Mouse (Mus musculus) liver, embryonic 13.5 days (tissue): ENCODE data around the gene Dnaja3. TPM values are rescaled to one million over a fixed set of nuclear protein-coding genes. Genes with fewer than 3 reads are reported as not detected.

Experiments
- ATAC-seq: fragments of 200-750 bp; cut with Nextera tagmentation; 2 replicates; pipeline ENCODE4 v1.8.0; 2017; ENCODE audit warnings: low read depth, mild to moderate bottlenecking, moderate number of reproducible peaks, moderate library complexity
- DNase-seq: peaks from one replicate; pipeline ENCODE4 v3.0.0; 2022
- H3K27ac ChIP-seq: fragments of 300-500 bp; sonication (generic); 2 replicates; pipeline ENCODE4 v1.5.1; 2015; ENCODE audit warnings: moderate library complexity, mild to moderate bottlenecking, inconsistent platforms
- H3K27me3 ChIP-seq: fragments of 300-500 bp; sonication (generic); 2 replicates; pipeline ENCODE4 v1.6.1; 2015; ENCODE audit warnings: mild to moderate bottlenecking, inconsistent platforms
- H3K36me3 ChIP-seq: fragments of 300-500 bp; sonication (generic); 2 replicates; pipeline ENCODE4 v1.6.1; 2015; ENCODE audit warnings: mild to moderate bottlenecking, inconsistent platforms
- H3K4me1 ChIP-seq: fragments of 300-500 bp; sonication (generic); replicated peaks from 2 replicates; pipeline ENCODE4 v1.6.1; 2015; ENCODE audit warnings: inconsistent platforms
- H3K4me2 ChIP-seq: fragments of 300-500 bp; sonication (generic); 2 replicates; pipeline ENCODE4 v1.6.1; 2015; ENCODE audit warnings: inconsistent platforms, mild to moderate bottlenecking, moderate library complexity
- H3K4me3 ChIP-seq: fragments of 300-500 bp; sonication (generic); replicated peaks from 2 replicates; pipeline ENCODE4 v1.5.1; 2015; ENCODE audit warnings: mild to moderate bottlenecking, inconsistent platforms
- H3K9ac ChIP-seq: fragments of 300-500 bp; sonication (generic); 2 replicates; pipeline ENCODE4 v1.6.1; 2015; ENCODE audit warnings: mild to moderate bottlenecking, inconsistent platforms
- H3K9me3 ChIP-seq: fragments of 300-500 bp; sonication (generic); replicated peaks from 2 replicates; pipeline ENCODE4 v1.6.1; 2016; ENCODE audit warnings: inconsistent platforms
- WGBS: fragments of 180-500 bp; shearing (Covaris S2); methylation state at CpG from one replicate; pipeline ENCODE4 v1.1.7; 2015; ENCODE audit not compliant: insufficient replicate concordance; 5-methylcytosine and 5-hydroxymethylcytosine counted together
- polyA plus RNA-seq: library from polyadenylated mRNA; unstranded; fragments of >200 nt; fragmentation: Nextera tagmentation; extraction: Ambion mirVana; gene quantifications from 2 replicates; pipeline ENCODE4 v1.2.1, GENCODE M21; 2015

The Dnaja3 gene
- polyA plus RNA-seq, 1 experiment from 2014 or later = 51.8 TPM

DNA sequence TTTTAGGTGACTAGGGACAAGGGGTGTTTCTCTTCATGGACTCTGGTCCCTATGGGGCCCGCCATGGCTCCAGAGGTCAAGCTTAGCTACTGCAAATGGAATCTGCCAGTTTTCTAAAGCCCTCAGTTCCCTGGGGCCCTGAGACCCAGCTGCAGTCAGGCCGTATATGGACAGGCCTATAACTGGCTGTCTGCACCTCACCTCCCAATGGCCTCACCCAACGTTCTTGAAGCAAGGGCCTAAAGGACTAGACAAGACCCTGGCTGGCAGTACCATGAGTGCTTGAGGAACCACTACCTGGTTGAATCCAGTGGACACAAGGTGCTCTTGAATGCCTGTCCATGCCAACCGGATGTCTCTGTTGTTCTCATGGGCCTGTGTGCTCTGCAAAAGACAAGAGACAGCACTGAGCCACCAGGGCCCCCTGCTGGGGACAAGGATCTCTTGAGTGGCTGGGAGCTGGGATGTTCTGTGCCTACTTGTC, 15.5 kb downstream of the Dnaja3 start:
- Histone ChIP-seq H3K4me3 (no peak overlapping the region), H3K9me3 (no peaks in the 10 kb centered on the region), H3K36me3 (peaks cover 41% of the 10 kb centered on the region), H3K27ac (peak overlapping the region; percentile 58), H3K4me2 (no peak overlapping the region), H3K9ac (no peak overlapping the region), H3K27me3 (no peaks in the 10 kb centered on the region), H3K4me1 (peaks cover 30% of the 10 kb centered on the region)
- peak; percentile 37; the same call in 1 of the 2 replicates for ATAC-seq
- DNase-seq = no peak
- 72% methylated on average over 4 of the region's 4 CpGs for WGBS

DNA sequence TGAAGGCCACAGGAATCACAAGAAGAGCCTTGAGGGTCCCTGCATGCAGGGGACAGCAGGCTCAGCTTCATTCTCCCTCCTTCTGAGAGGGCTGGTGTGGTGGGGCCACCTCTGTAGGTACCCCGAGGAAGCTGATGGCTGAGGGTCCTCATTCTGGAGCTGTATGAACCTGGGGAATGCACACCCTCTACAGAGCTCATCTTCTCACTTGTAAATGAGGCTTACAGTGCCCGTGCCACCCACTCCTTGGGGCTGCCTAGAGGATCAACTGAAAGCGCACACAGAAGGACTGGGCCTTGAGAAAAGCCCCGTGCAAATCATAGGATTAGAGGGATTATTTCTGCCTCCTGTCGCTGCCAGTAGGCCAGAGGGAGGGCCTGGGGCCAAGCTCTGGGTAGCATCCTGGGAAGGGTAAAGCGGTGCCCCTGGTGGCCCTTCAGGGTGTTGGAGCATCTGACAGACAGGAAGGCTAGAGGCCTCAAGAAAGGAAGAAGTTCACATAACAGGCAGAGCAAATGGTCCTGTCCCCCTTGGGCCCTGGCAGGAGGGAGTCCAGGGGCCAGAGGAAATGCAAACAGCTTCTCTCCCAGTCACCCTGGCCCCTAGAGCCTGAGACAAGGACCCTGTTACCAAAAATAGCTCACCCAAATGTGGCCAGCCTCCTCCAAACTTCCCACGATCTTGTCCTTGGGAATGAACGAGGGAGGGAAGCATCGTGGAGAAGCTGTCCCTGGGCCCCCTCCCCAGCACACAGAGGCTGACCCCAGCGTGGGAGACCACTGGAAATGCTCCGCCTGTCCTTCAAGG, 16.2 kb downstream of the Dnaja3 start:
- Histone ChIP-seq H3K4me2 (no peak overlapping the region), H3K4me1 (peaks cover 30% of the 10 kb centered on the region), H3K9ac (0 out of 2 replicates have a peak overlapping the region, but pooled peaks have one; percentile 29), H3K9me3 (no peaks in the 10 kb centered on the region), H3K4me3 (no peak overlapping the region), H3K27me3 (no peaks in the 10 kb centered on the region), H3K27ac (peak overlapping the region; percentile 58), H3K36me3 (peaks cover 43% of the 10 kb centered on the region)
- no peak; the same call in 1 of the 2 replicates for ATAC-seq
- WGBS = 39% methylated on average over 11 of the region's 11 CpGs
- DNase-seq = no peak

- Histone ChIP-seq H3K9me3 (no peaks in the 10 kb centered on the region), H3K4me3 (no peak overlapping the region), H3K27ac (no peak overlapping the region), H3K4me1 (peaks cover 30% of the 10 kb centered on the region), H3K4me2 (no peak overlapping the region), H3K9ac (no peak overlapping the region), H3K27me3 (no peaks in the 10 kb centered on the region), H3K36me3 (peaks cover 40% of the 10 kb centered on the region)
- WGBS = 67% methylated on average over 9 of the region's 9 CpGs
- DNase-seq = no peak
- no peak for ATAC-seq
These were observed 16.8 kb downstream of the Dnaja3 start for GRCm38 (mm10) chr16:4656571-4657081.

DNA sequence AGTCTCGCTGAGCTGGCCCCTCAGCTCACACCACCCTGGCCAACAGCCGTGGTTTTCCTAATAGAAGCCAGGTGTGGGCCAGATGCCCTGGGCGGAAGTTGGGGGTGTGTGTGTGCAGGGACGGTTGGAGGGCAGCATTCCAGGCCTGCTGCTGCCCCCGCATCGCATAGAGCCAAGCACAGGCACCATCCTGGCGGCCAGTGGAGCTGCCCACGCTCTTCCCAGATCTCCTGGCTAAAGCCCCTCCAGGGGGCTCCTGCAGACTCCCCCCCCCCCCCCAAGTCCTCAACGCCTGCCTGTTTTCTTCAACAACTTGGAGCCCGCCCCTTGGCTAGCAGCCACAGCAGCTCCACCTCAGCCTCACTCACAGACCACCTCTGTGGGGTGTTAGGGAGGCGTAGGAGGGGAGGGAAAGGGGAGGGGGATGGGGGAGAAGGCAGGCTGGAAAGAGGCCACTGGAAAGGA, 19.0 kb downstream of the Dnaja3 start:
- no peak for DNase-seq
- Histone ChIP-seq H3K36me3 (peaks cover 25% of the 10 kb centered on the region), H3K27ac (no peak overlapping the region), H3K9me3 (no peaks in the 10 kb centered on the region), H3K9ac (no peak overlapping the region), H3K4me1 (peaks cover 30% of the 10 kb centered on the region), H3K4me3 (no peak overlapping the region), H3K4me2 (no peak overlapping the region), H3K27me3 (no peaks in the 10 kb centered on the region)
- ATAC-seq = peak; percentile 7; the same call in 1 of the 2 replicates
- WGBS = 53% methylated on average over 11 of the region's 11 CpGs

- 56% methylated on average over 2 of the region's 2 CpGs for WGBS
- Histone ChIP-seq H3K9ac (no peak overlapping the region), H3K4me2 (no peak overlapping the region), H3K27ac (no peak overlapping the region), H3K9me3 (no peaks in the 10 kb centered on the region), H3K36me3 (peaks cover 29% of the 10 kb centered on the region), H3K4me1 (peaks cover 30% of the 10 kb centered on the region), H3K27me3 (no peaks in the 10 kb centered on the region), H3K4me3 (no peak overlapping the region)
- DNase-seq (no peak), ATAC-seq (no peak)
These were observed 19.5 kb downstream of the Dnaja3 start for GRCm38 (mm10) chr16:4659326-4659725.

- Histone ChIP-seq H3K27me3 (no peaks in the 10 kb centered on the region), H3K27ac (no peak overlapping the region), H3K36me3 (peaks cover 26% of the 10 kb centered on the region), H3K4me1 (peaks cover 11% of the 10 kb centered on the region), H3K9ac (no peak overlapping the region), H3K4me3 (no peak overlapping the region), H3K9me3 (no peaks in the 10 kb centered on the region), H3K4me2 (no peak overlapping the region)
- ATAC-seq = no peak
- no peak for DNase-seq
- 79% methylated on average over 2 of the region's 2 CpGs for WGBS
These were observed 21.8 kb downstream of the Dnaja3 start for GRCm38 (mm10) chr16:4661605-4662004.

- H3K4me1 ChIP-seq = peaks cover 5% of the 10 kb centered on the region; the same call in 1 of the 2 replicates
- no peaks in the 10 kb centered on the region for H3K27me3 ChIP-seq
- no peaks in the 10 kb centered on the region for H3K9me3 ChIP-seq
- 70% methylated on average over 2 of the region's 2 CpGs for WGBS
- no peak overlapping the region for H3K9ac ChIP-seq
- H3K36me3 ChIP-seq = peaks cover 42% of the 10 kb centered on the region
- H3K4me3 ChIP-seq = no peak overlapping the region
- no peak for ATAC-seq
- DNase-seq = no peak
- H3K4me2 ChIP-seq = no peak overlapping the region
- H3K27ac ChIP-seq = no peak overlapping the region
These were observed 24.0 kb downstream of the Dnaja3 start for GRCm38 (mm10) chr16:4663806-4664205.

DNA sequence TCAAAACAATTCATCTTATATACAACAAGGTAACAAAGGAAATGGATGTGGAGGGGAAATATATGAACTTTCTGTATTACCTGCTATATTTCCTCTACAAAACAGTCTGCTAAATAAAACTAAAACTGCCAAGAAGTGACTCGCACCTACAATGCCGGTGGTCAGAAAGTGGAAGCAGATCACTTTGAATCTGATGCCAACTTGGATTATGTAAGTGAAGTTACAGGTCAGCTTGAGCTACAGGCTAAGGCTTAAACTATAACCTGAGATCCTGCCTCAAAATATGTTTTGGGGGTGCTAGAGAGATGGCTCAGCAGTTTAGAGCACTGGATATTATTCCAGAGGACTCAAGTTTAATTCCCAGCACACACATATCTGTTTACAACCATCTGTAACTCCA, 25.9 kb downstream of the Dnaja3 start:
- DNase-seq = no peak
- H3K36me3 ChIP-seq = peaks cover 38% of the 10 kb centered on the region
- H3K27me3 ChIP-seq = no peaks in the 10 kb centered on the region
- no peak overlapping the region for H3K4me2 ChIP-seq
- 87% methylated on average over 2 of the region's 2 CpGs for WGBS
- no peak overlapping the region for H3K9ac ChIP-seq
- no peak for ATAC-seq
- no peaks in the 10 kb centered on the region for H3K9me3 ChIP-seq
- H3K4me3 ChIP-seq = no peak overlapping the region
- H3K4me1 ChIP-seq = no peaks in the 10 kb centered on the region; the same call in 1 of the 2 replicates
- no peak overlapping the region for H3K27ac ChIP-seq

GRCm38 (mm10) chr16:4667190-4667808, 27.5 kb downstream of the Dnaja3 start:
- H3K4me1 ChIP-seq = no peaks in the 10 kb centered on the region; the same call in 1 of the 2 replicates
- H3K4me3 ChIP-seq = no peak overlapping the region
- H3K9me3 ChIP-seq = no peaks in the 10 kb centered on the region
- H3K36me3 ChIP-seq = peaks cover 33% of the 10 kb centered on the region
- no peak overlapping the region for H3K9ac ChIP-seq
- ATAC-seq (peak; percentile 77), DNase-seq (peak; percentile 68)
- no peak overlapping the region for H3K27ac ChIP-seq
- H3K27me3 ChIP-seq = no peaks in the 10 kb centered on the region
- H3K4me2 ChIP-seq = no peak overlapping the region
- 18% methylated on average over 3 of the region's 3 CpGs for WGBS

DNA sequence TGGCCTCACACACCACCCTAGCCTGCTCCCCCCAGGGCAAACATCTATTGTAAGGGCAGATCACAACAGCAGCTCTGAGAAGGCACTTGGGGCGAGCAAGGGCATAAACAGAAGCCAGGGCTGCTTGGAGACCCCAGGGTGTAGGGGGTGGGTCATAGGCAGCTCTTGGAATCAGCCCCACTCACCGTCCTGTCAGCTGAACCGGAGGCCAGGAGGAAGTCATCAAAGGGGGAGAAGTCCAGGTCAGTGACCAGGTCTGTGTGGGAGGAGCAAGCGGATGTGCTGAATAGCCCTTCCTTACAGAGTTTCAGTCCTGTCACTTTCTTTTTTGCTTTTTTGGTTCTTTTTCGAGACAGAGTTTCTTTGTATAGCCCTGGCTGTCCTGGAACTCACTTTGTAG, 30.5 kb downstream of the Dnaja3 start:
- Histone ChIP-seq H3K9ac (no peak overlapping the region), H3K4me3 (no peak overlapping the region), H3K4me1 (peaks cover 21% of the 10 kb centered on the region), H3K27me3 (no peaks in the 10 kb centered on the region), H3K4me2 (no peak overlapping the region), H3K9me3 (no peaks in the 10 kb centered on the region), H3K27ac (no peak overlapping the region), H3K36me3 (peaks cover 38% of the 10 kb centered on the region)
- 63% methylated on average over 5 of the region's 5 CpGs for WGBS
- ATAC-seq = 0 out of 2 replicates have a peak, but pooled peaks have one; percentile 8
- no peak for DNase-seq

- H3K27me3 ChIP-seq = no peaks in the 10 kb centered on the region
- peaks cover 41% of the 10 kb centered on the region for H3K4me1 ChIP-seq
- no peak overlapping the region for H3K4me2 ChIP-seq
- H3K9me3 ChIP-seq = no peaks in the 10 kb centered on the region
- ATAC-seq = no peak
- H3K36me3 ChIP-seq = peaks cover 32% of the 10 kb centered on the region
- WGBS = 27% methylated on average over 4 of the region's 4 CpGs
- DNase-seq = no peak
- H3K27ac ChIP-seq = no peak overlapping the region
- H3K4me3 ChIP-seq = no peak overlapping the region
- H3K9ac ChIP-seq = no peak overlapping the region
These were observed 34.3 kb downstream of the Dnaja3 start for GRCm38 (mm10) chr16:4674091-4674490.
